Mouse (Mus musculus) cerebellum, adult 8-10 months (tissue): ENCODE measurements at regions not wholly inside any gene's neighbourhood (a gene's known extent, or its start where the extent isn't known, plus 50 kb on each side); places are given as distances from the start of the nearest gene placed in this dataset.

Source experiments
- DNase-seq: peaks from one replicate; pipeline ENCODE4 v3.0.0; 2022

DNA sequence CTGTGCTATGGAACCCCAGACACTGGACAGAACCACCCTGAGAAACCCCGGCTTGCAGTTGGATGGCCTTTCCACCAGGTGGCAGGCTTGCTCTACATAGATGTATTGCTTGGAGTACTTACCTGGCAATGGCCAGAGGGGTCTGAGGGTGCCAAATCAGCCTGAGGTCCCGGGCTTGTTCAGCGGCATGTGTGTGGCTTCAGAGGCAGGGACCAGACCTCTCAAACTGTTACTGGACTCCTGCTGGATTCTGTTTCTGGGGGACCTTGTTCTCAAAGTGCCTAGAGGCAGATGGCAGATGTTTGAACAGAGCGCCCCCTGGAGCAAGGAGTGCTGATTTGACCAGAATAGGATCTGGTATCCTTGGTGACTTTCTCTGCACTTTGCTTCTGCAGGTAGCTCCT is 262.9 kb upstream of the Gm4791 start:
- peak; percentile 91 for DNase-seq

GRCm38 (mm10) chr9:46728465-46728864 is 270.1 kb upstream of the Gm4791 start:
- no peak for DNase-seq

- no peak for DNase-seq
Measured at GRCm38 (mm10) chr9:46724231-46724630, 274.3 kb upstream of the Gm4791 start.

- no peak for DNase-seq
Measured at GRCm38 (mm10) chr9:46713415-46713814, 285.1 kb upstream of the Gm4791 start.

DNA sequence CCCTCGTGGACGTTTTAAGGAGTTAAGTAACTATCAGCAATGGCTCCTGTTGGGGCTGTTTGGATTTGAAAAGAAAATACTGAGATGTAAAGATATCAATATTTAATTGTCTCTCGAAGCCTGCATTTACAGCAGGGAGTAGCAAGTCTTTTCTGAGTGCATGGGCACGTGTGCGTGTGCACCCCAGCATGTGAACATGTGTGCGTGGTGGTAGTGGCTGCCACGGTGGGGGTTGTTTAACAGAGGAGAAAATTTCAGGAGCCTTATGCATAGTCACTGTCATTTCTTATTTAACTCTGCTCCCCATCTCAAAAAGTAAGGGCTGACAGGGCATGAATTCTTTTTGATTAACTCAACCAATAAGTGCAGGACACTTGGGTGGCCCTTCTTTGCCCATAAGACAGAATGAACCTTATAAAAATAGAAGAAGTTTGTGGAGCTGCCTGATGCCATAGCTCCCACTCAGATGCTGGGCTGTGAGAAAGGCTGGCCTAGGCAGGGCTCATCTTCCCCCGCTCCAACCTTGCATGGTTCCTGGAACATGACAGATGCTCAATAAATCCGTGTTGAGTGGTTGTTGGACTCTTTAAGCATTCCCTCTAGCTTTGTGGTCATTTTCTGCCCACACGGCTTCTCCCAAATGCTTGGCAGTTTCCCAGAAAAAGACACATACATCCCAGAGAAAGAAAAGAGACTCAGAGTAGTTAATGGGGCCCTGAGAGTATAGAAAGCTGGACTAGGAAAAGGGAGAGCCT is 294.2 kb upstream of the Gm4791 start:
- no peak for DNase-seq

DNA sequence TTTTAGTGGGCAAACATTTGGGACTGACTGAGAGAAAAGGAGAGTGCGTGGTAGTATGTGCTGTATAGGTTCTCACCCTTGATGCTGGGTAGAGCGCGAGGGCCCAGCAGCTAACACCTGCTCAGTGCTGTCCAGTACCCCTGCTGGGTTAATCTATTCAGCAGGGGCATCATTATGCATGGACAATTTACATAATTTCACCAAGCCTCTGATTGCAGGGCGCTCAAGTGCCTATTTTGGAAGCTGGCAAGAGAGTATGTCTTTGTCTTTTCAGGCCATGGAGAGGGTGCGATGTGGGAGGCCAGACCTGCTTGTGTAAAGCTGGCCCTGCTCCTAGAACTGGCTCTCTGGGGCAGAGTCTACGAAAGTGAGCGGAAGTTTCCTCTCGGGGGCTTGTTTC is 294.9 kb upstream of the Gm4791 start:
- no peak for DNase-seq

DNA sequence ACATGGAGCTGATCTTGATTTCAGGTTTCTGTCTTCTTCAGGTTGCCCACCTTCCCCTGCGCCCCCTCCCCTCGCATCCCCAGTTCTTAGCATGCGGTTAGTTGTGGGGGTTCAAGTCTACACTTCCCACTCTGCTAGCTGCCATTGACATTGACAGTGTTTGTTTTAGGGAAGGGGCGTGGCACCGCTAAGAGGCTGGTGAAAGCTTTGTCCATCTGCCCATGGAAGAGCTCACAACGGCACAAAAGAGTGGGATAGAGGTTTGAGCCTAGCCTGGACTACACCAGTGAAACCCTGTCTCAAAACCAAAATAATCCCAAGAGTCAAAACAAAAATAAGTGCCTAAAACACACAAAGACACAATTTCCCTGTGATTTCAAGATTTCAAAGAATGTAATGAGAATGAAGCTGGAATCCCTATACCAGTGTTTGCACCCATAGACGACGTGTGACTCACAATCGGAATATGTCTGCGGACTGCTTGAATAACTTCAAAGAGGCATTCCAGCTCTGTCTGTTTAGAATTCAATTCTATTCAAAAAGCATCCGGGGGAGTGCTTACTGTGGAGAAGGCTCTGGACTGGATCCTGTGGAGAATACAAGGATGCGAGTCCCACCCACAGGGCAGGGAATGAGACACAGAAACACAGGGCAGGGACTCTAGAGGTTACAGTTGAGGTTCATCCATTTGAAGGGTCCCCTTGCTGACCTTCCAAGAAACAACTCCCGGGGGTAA is 295.5 kb upstream of the Gm4791 start:
- no peak for DNase-seq

DNA sequence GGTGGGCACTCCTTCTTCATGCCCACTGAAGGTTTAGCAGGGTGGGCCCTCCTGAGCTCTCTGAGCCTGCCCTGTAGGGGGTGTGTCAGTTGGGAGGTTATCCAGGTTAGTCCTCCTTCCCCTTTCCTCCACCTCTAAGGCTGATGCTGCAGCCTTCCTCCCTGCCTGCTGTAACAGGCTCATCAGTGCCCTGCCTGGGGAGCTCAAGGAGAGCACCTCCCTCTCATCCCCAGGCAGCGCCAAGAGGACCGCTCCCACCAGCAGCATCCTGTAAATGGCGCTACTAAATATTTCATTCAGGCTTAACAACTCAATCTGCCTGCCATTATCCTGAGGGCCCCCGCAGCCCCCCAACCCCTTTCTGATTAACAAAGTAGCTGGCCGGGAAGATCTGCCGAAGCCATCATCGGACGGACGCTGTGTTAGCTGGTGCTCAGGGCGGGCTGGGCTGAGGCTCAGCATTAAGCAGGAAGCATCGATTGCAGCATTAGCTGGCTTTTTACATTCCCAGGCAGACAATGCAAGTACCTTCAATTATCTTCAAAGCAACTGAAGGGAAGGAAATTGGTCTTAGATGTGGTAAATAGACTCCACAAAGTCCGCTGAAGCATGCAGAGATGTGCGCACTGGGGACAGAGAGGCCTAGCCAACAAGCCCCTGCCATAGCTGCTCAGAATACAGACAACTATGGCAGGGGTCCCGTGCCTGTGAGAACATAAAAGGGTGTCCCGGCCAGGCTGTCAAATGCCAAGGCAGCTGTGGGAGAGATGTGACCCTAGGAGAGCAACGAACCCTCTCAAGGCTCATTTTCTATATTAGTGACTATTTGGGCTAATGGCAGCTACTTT is 296.3 kb upstream of the Gm4791 start:
- DNase-seq, result no peak

GRCm38 (mm10) chr9:46696171-46696570 is 302.4 kb upstream of the Gm4791 start:
- no peak for DNase-seq

DNA sequence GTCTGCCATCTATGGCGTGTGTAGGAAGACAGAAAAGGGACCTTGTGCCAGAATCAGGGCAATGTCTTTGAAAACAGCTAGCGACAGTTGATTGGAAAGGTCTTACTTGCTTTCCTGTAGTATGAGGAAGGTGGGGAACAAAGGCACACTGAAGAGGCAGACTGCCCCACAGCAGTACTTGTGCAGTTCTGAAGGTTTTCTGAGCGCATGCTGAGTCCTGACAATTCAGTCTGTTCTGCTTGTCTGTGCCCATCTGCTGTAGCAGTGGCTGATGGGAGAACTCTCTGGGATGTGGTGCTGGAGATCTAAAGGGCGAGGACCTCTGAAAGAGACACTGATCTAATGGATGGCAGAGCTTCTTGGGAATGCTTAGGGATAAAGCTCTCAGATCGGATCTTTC is 309.2 kb upstream of the Gm4791 start:
- DNase-seq, result no peak

DNA sequence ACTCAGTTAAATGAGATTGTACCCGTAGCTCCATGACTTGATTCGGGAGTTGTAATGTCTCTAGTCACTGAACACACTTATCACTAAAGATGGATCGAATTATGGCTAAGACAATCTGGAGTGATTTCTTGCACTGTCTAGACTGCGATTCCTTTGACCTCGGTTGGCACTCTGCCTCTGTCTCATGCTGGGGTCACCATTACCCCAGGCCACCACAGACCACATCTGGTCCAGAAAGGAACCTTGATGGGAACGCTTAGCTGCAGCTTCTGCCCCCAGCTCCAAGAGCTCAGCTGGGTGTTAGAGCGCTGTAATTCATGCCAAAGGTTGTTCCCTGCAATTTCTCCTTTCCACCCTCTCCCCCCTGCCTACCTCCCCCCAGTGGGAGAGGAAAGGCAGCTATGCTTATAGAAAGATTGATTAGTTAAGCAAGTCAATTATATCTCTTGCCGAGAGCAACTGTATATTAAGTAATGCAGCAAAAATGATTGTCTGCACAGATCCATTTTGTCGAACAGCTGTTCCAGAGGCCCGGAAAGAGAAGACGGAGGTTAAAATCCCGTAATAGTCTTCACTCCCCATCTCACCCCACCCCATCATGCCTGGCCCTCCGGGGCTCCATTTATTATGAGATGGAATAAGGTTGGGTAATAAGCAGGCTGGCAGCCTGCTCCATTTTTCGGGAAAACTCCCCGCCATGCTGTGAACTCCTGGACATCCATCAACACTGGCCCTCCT is 314.3 kb upstream of the Gm4791 start:
- no peak for DNase-seq

DNA sequence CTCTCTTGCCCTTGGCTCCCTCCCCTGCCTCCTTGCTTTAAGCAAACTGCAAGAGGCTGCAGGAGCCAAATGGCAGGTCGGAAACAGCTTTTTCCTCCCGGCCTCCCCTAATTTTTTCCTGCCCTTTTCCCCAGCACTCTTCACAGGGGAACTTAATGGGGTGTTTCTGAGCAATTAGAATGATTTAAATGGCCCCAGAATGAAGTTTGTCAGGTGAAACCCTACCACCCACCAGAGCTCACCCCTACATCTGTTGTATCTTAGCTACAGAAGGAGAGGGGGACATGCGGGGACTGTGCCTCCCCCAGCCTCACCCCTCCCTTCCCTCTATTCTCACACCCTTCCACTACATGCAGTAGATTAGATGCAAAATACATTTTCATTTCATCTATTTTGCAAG is 326.5 kb upstream of the Gm4791 start:
- no peak for DNase-seq

DNA sequence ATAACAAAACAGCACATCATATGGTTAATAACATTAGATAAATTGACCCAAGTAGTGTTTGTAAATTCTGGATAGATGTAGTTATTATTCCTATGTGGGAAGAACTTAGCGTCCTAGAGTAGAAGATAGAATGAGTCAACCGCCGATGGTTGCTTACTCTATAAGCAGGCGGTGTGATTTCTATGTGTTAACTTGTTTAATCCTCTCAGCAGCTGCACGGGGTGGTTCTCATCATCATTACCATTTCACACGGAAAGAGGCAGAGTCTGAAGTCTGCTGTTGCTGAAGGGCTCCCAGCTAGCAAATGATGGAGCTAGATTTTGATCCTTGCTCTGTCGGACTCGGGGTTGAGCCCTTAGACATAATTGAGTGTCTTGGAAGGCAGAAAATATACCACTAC is 334.6 kb upstream of the 4931429L15Rik start:
- no peak for DNase-seq

DNA sequence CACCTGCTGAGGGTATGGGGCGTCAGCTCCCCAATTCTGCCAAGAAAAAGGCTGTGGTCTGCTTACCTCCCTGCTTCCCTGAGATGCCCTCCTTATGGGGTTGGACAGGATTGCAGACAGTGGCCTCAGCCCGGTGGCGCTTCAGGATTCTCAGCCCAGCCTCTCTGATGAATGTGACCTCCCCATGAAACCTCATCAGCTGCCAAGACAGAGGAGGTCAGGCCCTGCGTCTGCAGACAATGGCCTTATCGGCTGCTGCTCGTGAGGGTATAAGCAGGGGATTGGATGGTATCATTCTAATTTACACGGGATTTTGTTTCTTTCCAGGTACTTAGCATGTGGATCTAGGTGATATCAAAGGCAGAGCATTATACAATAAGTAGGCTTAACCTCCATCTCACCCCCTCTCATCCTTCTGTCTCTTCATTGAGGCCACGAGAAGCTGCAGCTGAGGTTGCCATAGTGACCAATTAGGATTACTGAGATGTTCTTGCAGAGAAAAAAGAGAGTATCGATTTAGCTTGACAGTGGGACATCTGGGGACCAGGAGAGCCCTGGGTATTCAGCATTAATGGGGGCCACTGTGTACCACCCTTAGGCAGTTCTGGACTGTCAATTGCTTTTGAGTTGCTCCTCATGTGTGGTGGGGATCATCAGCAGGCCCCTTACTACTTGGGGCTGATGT is 327.6 kb upstream of the 4931429L15Rik start:
- DNase-seq, result no peak

DNA sequence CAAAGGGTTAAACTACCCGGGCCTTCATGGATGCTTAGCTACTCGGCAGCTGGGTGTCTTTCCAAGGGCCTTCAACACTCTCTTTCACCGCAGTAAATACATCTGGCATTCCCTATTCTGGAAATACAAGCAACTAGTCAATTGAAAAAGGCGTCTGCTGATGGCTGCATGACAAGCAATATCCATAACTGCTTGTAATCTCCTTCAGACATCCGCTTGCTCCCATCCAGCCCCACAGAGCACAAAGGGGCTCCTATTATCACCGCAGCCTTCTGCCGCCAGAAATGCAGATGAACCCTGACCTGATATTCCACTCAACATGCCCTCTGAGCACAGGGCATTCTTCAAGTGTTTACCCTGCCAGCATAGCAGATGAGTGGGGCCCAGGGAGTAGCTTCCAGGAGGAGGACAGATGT is 325.7 kb upstream of the 4931429L15Rik start:
- DNase-seq, result no peak

DNA sequence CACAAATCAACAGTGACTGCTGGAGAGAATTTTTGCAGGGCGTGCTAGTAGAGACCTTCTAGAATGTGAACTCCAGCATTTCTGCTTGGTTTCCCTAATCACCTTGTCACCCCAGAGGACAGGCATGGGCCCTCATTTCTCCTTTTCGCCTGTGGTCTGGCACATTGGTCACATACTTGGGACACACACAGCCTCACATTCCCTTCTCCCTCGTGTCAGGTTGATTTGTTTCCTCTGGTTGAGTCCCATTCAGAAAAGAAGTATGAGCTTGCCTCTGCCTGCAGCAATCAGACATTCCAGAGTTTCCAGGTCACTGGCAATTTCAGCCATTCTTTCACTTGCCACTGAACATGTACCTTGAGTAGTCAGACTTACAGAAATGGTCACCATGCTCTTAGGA is 323.8 kb upstream of the 4931429L15Rik start:
- DNase-seq, result no peak

- DNase-seq, result no peak
Measured at GRCm38 (mm10) chr9:46642696-46643095, 322.9 kb upstream of the 4931429L15Rik start.

GRCm38 (mm10) chr9:46636261-46637010 is 316.6 kb upstream of the 4931429L15Rik start:
- peak; percentile 72 for DNase-seq

DNA sequence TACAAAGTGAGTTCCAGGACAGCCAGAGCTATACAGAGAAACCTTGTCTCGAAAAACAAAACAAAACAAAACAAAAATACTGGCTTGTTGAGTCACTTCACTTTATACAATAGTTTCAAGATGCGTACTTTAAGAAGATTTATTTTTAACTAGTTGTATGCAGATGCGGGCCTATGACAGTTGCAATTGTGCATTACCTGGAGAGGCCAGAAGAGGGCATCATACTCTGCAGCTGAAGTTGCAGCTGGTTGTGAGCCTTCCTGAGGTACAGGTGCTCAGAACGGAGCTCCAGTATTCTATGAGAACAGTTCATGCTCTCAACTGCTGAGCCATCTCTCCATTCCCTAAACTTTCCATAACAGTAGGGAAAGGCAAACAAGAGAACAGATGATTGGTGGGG is 314.2 kb upstream of the 4931429L15Rik start:
- DNase-seq, result no peak

- peak; percentile 66 for DNase-seq
Measured at GRCm38 (mm10) chr9:46632576-46632975, 312.8 kb upstream of the 4931429L15Rik start.

- no peak for DNase-seq
Measured at GRCm38 (mm10) chr9:46622255-46622654, 302.5 kb upstream of the 4931429L15Rik start.
